Mouse (Mus musculus) liver, embryonic 13.5 days (tissue): ENCODE results near the gene G6pc2. TPM values are rescaled to one million over a fixed set of nuclear protein-coding genes. Genes with fewer than 3 reads are reported as not detected.

Source experiments
- ATAC-seq: fragments of 200-750 bp; cut with Nextera tagmentation; 2 replicates; pipeline ENCODE4 v1.8.0; 2017; ENCODE audit warnings: low read depth, mild to moderate bottlenecking, moderate number of reproducible peaks, moderate library complexity
- DNase-seq: peaks from one replicate; pipeline ENCODE4 v3.0.0; 2022
- H3K27ac ChIP-seq: fragments of 300-500 bp; sonication (generic); 2 replicates; pipeline ENCODE4 v1.5.1; 2015; ENCODE audit warnings: moderate library complexity, mild to moderate bottlenecking, inconsistent platforms
- H3K27me3 ChIP-seq: fragments of 300-500 bp; sonication (generic); 2 replicates; pipeline ENCODE4 v1.6.1; 2015; ENCODE audit warnings: mild to moderate bottlenecking, inconsistent platforms
- H3K36me3 ChIP-seq: fragments of 300-500 bp; sonication (generic); 2 replicates; pipeline ENCODE4 v1.6.1; 2015; ENCODE audit warnings: mild to moderate bottlenecking, inconsistent platforms
- H3K4me1 ChIP-seq: fragments of 300-500 bp; sonication (generic); replicated peaks from 2 replicates; pipeline ENCODE4 v1.6.1; 2015; ENCODE audit warnings: inconsistent platforms
- H3K4me2 ChIP-seq: fragments of 300-500 bp; sonication (generic); 2 replicates; pipeline ENCODE4 v1.6.1; 2015; ENCODE audit warnings: inconsistent platforms, mild to moderate bottlenecking, moderate library complexity
- H3K4me3 ChIP-seq: fragments of 300-500 bp; sonication (generic); replicated peaks from 2 replicates; pipeline ENCODE4 v1.5.1; 2015; ENCODE audit warnings: mild to moderate bottlenecking, inconsistent platforms
- H3K9ac ChIP-seq: fragments of 300-500 bp; sonication (generic); 2 replicates; pipeline ENCODE4 v1.6.1; 2015; ENCODE audit warnings: mild to moderate bottlenecking, inconsistent platforms
- H3K9me3 ChIP-seq: fragments of 300-500 bp; sonication (generic); replicated peaks from 2 replicates; pipeline ENCODE4 v1.6.1; 2016; ENCODE audit warnings: inconsistent platforms
- WGBS: fragments of 180-500 bp; shearing (Covaris S2); methylation state at CpG from one replicate; pipeline ENCODE4 v1.1.7; 2015; ENCODE audit not compliant: insufficient replicate concordance; 5-methylcytosine and 5-hydroxymethylcytosine counted together
- polyA plus RNA-seq: library from polyadenylated mRNA; unstranded; fragments of >200 nt; fragmentation: Nextera tagmentation; extraction: Ambion mirVana; gene quantifications from 2 replicates; pipeline ENCODE4 v1.2.1, GENCODE M21; 2015

The G6pc2 gene
- polyA plus RNA-seq, 1 experiment from 2014 or later, result not detected

- Histone ChIP-seq H3K9ac (no peak overlapping the region), H3K4me2 (no peak overlapping the region), H3K36me3 (no peaks in the 10 kb centered on the region), H3K9me3 (no peaks in the 10 kb centered on the region), H3K4me1 (peaks cover 6% of the 10 kb centered on the region), H3K27ac (no peak overlapping the region), H3K27me3 (no peaks in the 10 kb centered on the region), H3K4me3 (no peak overlapping the region)
- DNase-seq (no peak), ATAC-seq (no peak)
- 70% methylated on average over 3 of the region's 3 CpGs for WGBS
Measured at GRCm38 (mm10) chr2:69209684-69210083, 1.2 kb upstream of the G6pc2 start.

- DNase-seq, result no peak
- H3K9me3 ChIP-seq, result no peaks in the 10 kb centered on the region
- no peaks in the 10 kb centered on the region for H3K4me1 ChIP-seq
- H3K4me3 ChIP-seq, result no peak overlapping the region
- no peaks in the 10 kb centered on the region for H3K36me3 ChIP-seq
- no peak overlapping the region for H3K27ac ChIP-seq
- no peak for ATAC-seq
- no peaks in the 10 kb centered on the region for H3K27me3 ChIP-seq
- H3K4me2 ChIP-seq, result no peak overlapping the region
- no peak overlapping the region for H3K9ac ChIP-seq
- WGBS, result 64% methylated on average over 10 of the region's 10 CpGs
Measured at GRCm38 (mm10) chr2:69212652-69213051, 1.8 kb downstream of the G6pc2 start.

- H3K4me2 ChIP-seq, result no peak overlapping the region
- H3K4me1 ChIP-seq, result no peaks in the 10 kb centered on the region
- H3K4me3 ChIP-seq, result no peak overlapping the region
- no peaks in the 10 kb centered on the region for H3K36me3 ChIP-seq
- 76% methylated on average over 7 of the region's 7 CpGs for WGBS
- no peaks in the 10 kb centered on the region for H3K9me3 ChIP-seq
- no peak overlapping the region for H3K9ac ChIP-seq
- H3K27me3 ChIP-seq, result no peaks in the 10 kb centered on the region
- ATAC-seq (no peak), DNase-seq (no peak)
- H3K27ac ChIP-seq, result no peak overlapping the region
Measured at GRCm38 (mm10) chr2:69215242-69215641, 4.4 kb downstream of the G6pc2 start.

DNA sequence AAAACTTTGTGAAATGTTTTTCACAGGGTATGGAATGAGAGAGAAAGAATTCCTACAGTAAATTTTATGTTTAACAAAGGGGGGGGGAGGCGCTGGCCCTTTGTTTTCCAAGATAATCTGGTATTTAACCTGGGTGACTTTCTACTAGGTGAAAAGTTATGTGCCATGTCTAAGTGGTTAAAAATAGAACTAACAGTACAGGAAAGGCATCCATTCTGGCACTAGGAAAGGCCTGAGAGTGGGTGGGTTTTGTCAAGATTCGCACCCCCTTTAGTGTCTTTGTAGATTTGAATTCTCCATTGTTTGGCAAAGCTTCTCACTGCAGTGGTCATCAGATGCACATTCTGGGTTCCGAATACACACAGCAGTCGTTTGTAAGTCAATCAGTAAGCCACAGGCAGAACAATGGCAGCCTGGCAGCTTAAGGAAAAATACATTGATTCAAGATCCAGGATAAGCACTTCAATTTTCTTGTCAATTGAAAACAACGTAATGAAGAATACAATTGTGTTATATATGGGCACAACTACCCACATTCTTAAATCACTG lies 11.1 kb downstream of the G6pc2 start:
- H3K36me3 ChIP-seq, result no peaks in the 10 kb centered on the region
- no peak overlapping the region for H3K4me2 ChIP-seq
- no peaks in the 10 kb centered on the region for H3K4me1 ChIP-seq
- DNase-seq, result no peak
- 59% methylated on average over 5 of the region's 5 CpGs for WGBS
- no peak overlapping the region for H3K4me3 ChIP-seq
- no peak for ATAC-seq
- no peaks in the 10 kb centered on the region for H3K27me3 ChIP-seq
- no peaks in the 10 kb centered on the region for H3K9me3 ChIP-seq
- H3K9ac ChIP-seq, result no peak overlapping the region
- no peak overlapping the region for H3K27ac ChIP-seq

GRCm38 (mm10) chr2:69222815-69223214 lies 11.9 kb downstream of the G6pc2 start:
- Histone ChIP-seq H3K9ac (no peak overlapping the region), H3K9me3 (no peaks in the 10 kb centered on the region), H3K4me1 (no peaks in the 10 kb centered on the region), H3K36me3 (no peaks in the 10 kb centered on the region), H3K27me3 (no peaks in the 10 kb centered on the region), H3K27ac (no peak overlapping the region), H3K4me2 (no peak overlapping the region), H3K4me3 (no peak overlapping the region)
- DNase-seq, result no peak
- 75% methylated on average over 10 of the region's 10 CpGs for WGBS
- no peak for ATAC-seq

- no peaks in the 10 kb centered on the region for H3K4me1 ChIP-seq
- no peak for ATAC-seq
- no peak overlapping the region for H3K4me3 ChIP-seq
- no peaks in the 10 kb centered on the region for H3K36me3 ChIP-seq
- no peak overlapping the region for H3K27ac ChIP-seq
- no peak overlapping the region for H3K4me2 ChIP-seq
- H3K27me3 ChIP-seq, result no peaks in the 10 kb centered on the region
- no peaks in the 10 kb centered on the region for H3K9me3 ChIP-seq
- DNase-seq, result no peak
- 53% methylated on average over 2 of the region's 2 CpGs for WGBS
- H3K9ac ChIP-seq, result no peak overlapping the region
Measured at GRCm38 (mm10) chr2:69224724-69225123, 13.9 kb downstream of the G6pc2 start.

DNA sequence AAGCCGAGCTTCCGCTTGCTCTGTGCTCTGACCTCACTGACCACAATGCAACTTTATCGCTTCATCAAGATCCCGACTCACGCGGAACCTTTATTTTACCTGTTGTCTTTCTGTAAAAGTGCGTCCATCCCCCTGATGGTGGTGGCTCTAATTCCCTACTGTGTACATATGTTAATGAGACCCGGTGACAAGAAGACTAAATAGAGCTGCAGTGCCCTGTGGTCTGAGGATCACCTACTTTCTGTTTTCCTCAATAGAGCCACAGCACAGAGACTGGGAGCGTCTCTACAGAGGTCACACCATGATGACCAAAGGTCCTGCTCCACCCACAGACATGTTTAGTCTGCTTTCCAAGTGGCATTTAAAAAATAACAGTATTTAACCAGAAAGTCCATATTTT lies 16.0 kb downstream of the G6pc2 start:
- Histone ChIP-seq H3K4me2 (no peak overlapping the region), H3K27me3 (no peaks in the 10 kb centered on the region), H3K36me3 (no peaks in the 10 kb centered on the region), H3K4me3 (no peak overlapping the region), H3K4me1 (no peaks in the 10 kb centered on the region), H3K9ac (no peak overlapping the region), H3K9me3 (no peaks in the 10 kb centered on the region), H3K27ac (no peak overlapping the region)
- 77% methylated on average over 9 of the region's 9 CpGs for WGBS
- no peak for ATAC-seq
- DNase-seq, result no peak

GRCm38 (mm10) chr2:69228635-69229034 lies 17.8 kb downstream of the G6pc2 start:
- WGBS, result 78% methylated on average over 6 of the region's 6 CpGs
- H3K27me3 ChIP-seq, result no peaks in the 10 kb centered on the region
- H3K4me2 ChIP-seq, result no peak overlapping the region
- no peak overlapping the region for H3K9ac ChIP-seq
- ATAC-seq (no peak), DNase-seq (no peak)
- no peak overlapping the region for H3K4me3 ChIP-seq
- no peaks in the 10 kb centered on the region for H3K9me3 ChIP-seq
- H3K27ac ChIP-seq, result no peak overlapping the region
- no peaks in the 10 kb centered on the region for H3K4me1 ChIP-seq
- H3K36me3 ChIP-seq, result no peaks in the 10 kb centered on the region

DNA sequence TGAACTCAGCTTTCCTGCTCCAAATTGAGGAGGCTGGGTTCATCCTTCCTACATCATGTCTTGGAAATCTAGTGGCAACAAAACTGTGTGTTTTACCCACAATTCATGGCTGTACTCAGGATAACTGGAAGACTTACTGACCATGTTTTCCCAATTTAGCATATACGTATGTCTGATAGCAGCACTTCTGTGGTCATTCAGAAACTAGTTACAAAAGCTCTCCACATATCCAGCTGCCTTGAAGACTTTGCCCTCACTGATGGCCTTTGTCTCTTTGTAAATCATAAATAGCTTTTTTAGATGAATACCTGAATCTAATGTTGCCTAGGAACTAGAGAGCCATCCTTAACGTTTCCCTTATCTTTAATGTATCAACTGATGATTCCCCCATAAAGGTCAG lies 19.3 kb downstream of the G6pc2 start:
- no peak overlapping the region for H3K9ac ChIP-seq
- no peak overlapping the region for H3K4me3 ChIP-seq
- H3K9me3 ChIP-seq, result no peaks in the 10 kb centered on the region
- 71% methylated on average over 2 of the region's 2 CpGs for WGBS
- H3K27ac ChIP-seq, result no peak overlapping the region
- no peak for ATAC-seq
- no peaks in the 10 kb centered on the region for H3K27me3 ChIP-seq
- no peak for DNase-seq
- no peaks in the 10 kb centered on the region for H3K36me3 ChIP-seq
- H3K4me1 ChIP-seq, result no peaks in the 10 kb centered on the region
- no peak overlapping the region for H3K4me2 ChIP-seq

DNA sequence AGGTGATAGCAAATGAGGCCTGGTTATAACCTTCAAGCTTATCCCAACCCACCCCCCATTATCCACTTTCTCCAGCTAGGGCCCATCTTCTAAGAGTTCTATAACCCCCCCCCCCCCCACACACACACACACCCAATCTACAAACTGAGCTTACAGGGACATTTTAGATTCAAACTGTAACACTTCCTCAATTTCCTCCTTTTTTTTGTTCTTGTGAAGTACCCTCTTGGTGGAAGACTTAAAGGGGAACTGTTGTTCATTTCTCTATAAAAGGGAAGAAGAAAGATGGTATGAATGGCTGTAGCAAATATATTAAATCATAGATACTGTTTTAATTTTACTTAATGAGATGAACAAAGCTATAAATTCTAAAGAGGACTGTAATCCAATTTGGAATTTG lies 21.2 kb downstream of the G6pc2 start:
- no peak overlapping the region for H3K4me3 ChIP-seq
- H3K4me2 ChIP-seq, result no peak overlapping the region
- no peaks in the 10 kb centered on the region for H3K36me3 ChIP-seq
- no peak overlapping the region for H3K27ac ChIP-seq
- no peak for DNase-seq
- no peaks in the 10 kb centered on the region for H3K9me3 ChIP-seq
- no peak for ATAC-seq
- H3K27me3 ChIP-seq, result no peaks in the 10 kb centered on the region
- no peak overlapping the region for H3K9ac ChIP-seq
- H3K4me1 ChIP-seq, result no peaks in the 10 kb centered on the region

DNA sequence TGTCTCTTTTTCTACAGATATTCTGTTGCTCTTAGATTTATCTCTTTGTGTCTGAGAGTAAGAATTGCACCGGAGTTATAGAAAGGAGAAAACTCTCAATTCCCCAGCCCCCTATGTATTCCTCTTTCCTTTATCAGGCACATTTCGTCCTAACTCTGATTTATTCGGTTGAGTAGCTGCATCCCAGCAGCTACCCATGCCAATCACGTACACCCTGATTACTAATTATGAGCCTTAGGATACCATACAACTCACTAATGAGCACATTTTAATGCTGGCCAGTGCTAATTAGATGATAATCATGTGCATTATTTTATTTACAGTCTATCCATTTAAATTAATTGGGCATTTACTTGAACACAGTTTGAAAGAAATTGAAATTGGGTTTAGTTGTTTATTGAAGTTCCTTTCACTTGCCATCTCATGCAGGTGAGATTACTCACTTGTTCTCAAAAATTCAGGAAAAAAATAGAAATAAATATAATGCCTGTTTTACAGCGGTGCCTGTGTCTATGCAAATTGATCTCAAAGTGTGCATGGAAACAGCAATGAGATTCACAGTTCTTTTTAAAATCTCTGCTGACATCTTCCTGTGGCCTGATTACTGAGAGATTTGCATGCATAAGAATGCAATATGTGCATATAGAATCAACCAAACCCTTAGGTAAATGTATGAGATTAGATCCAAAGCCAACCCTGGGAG lies 24.3 kb downstream of the G6pc2 start:
- no peaks in the 10 kb centered on the region for H3K36me3 ChIP-seq
- 64% methylated on average over 5 of the region's 5 CpGs for WGBS
- no peak overlapping the region for H3K4me2 ChIP-seq
- no peaks in the 10 kb centered on the region for H3K9me3 ChIP-seq
- H3K4me3 ChIP-seq, result no peak overlapping the region
- H3K27ac ChIP-seq, result no peak overlapping the region
- ATAC-seq, result no peak
- H3K9ac ChIP-seq, result no peak overlapping the region
- no peaks in the 10 kb centered on the region for H3K27me3 ChIP-seq
- no peaks in the 10 kb centered on the region for H3K4me1 ChIP-seq
- no peak for DNase-seq

- no peak overlapping the region for H3K9ac ChIP-seq
- H3K4me3 ChIP-seq, result no peak overlapping the region
- H3K4me2 ChIP-seq, result no peak overlapping the region
- H3K27ac ChIP-seq, result no peak overlapping the region
- 66% methylated on average over 9 of the region's 9 CpGs for WGBS
- ATAC-seq (no peak), DNase-seq (no peak)
- no peaks in the 10 kb centered on the region for H3K27me3 ChIP-seq
- no peaks in the 10 kb centered on the region for H3K36me3 ChIP-seq
- no peaks in the 10 kb centered on the region for H3K4me1 ChIP-seq
- no peaks in the 10 kb centered on the region for H3K9me3 ChIP-seq
Measured at GRCm38 (mm10) chr2:69239315-69239714, 28.4 kb downstream of the G6pc2 start.
